Mouse (Mus musculus): ENCODE data around the gene Rint1.

DNA sequence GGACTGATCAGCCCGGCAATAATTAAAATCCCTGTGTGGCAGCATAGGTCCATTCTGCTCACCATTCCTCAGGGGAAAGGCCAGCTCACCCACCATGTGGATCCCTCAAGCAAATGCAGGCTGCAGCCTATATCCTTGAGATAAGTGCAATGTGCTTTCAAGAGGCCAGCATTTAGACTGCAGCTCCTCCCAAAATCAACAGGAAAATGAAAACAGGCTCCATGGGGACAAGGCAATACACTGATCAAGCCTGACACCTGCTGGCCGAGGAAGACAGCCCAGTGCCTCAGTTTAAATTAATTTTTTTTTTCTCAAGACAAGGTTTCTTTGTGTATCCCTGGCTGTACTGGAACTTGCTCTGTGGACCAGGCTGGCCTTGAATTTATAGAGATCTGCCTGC lies 28.9 kb upstream of the Rint1 start:
- TF ChIP-seq CTCF (IDR thresholded peaks at IDR 0.05) (peak; percentile 78), POLR2A (IDR thresholded peaks at IDR 0.05; ENCODE audit: insufficient read depth, low read depth, low read length) (no peak), EP300 (IDR thresholded peaks at IDR 0.05; ENCODE audit: insufficient read depth, low read depth, low read length) (peak; percentile 74; the same call in 1 of the 2 replicates)
